Mouse (Mus musculus) bone marrow macrophage, adult 2 months (primary cell): Measurements from ENCODE around the gene Hist4h4. TPM values are rescaled to one million over a fixed set of nuclear protein-coding genes. Genes with fewer than 3 reads are reported as not detected.

Experiments used
- H3K27ac ChIP-seq: 2 replicates; pipeline ENCODE4 v1.5.1; 2012; ENCODE audit warnings: low read depth, low read length; ENCODE audit not compliant: insufficient read depth
- H3K4me1 ChIP-seq: 2 replicates; pipeline ENCODE4 v1.6.1; 2012; ENCODE audit warnings: low read length; ENCODE audit not compliant: control insufficient read depth, insufficient read depth
- H3K4me3 ChIP-seq: 2 replicates; pipeline ENCODE4 v1.5.1; 2012; ENCODE audit warnings: mild to moderate bottlenecking, low read length, moderate library complexity; ENCODE audit not compliant: insufficient read depth
- CTCF ChIP-seq: IDR thresholded peaks from 2 replicates; pipeline ENCODE4 v1.5.1; 2012; ENCODE audit warnings: low read depth, mild to moderate bottlenecking, low read length, moderate library complexity
- POLR2A ChIP-seq: IDR thresholded peaks from 2 replicates; pipeline ENCODE4 v1.6.1; 2012; ENCODE audit warnings: mild to moderate bottlenecking, low read depth, low read length, borderline replicate concordance
- polyA plus RNA-seq: library from polyadenylated mRNA; stranded (reverse); fragments of >200 nt; gene quantifications from 2 replicates; pipeline ENCODE4 v1.2.4, GENCODE M21; 2012; ENCODE audit not compliant: missing spikeins, insufficient read depth, insufficient read length

The Hist4h4 gene
- polyA plus RNA-seq, 1 experiment, result 0.51 TPM

GRCm38 (mm10) chr6:136793831-136794525, 10.2 kb downstream of the Hist4h4 start:
- no peak for TF ChIP-seq POLR2A
- TF ChIP-seq CTCF, result no peak
- Histone ChIP-seq H3K4me3 (peak overlapping the region; percentile 18; the same call in 1 of the 2 replicates), H3K4me1 (peaks cover 6% of the 10 kb centered on the region; the same call in 1 of the 2 replicates), H3K27ac (no peak overlapping the region)

GRCm38 (mm10) chr6:136792884-136793758, 11.1 kb downstream of the Hist4h4 start:
- no peak for TF ChIP-seq CTCF
- no peak for TF ChIP-seq POLR2A
- peaks cover 6% of the 10 kb centered on the region; the same call in 1 of the 2 replicates for H3K4me1 ChIP-seq
- H3K27ac ChIP-seq, result no peak overlapping the region
- H3K4me3 ChIP-seq, result no peak overlapping the region

- Histone ChIP-seq H3K4me3 (no peak overlapping the region), H3K4me1 (peaks cover 6% of the 10 kb centered on the region; the same call in 1 of the 2 replicates), H3K27ac (no peak overlapping the region)
- TF ChIP-seq POLR2A (no peak), CTCF (no peak)
Observed at GRCm38 (mm10) chr6:136789391-136789971, 14.7 kb downstream of the Hist4h4 start.

- no peak for TF ChIP-seq CTCF
- no peak for TF ChIP-seq POLR2A
- no peak overlapping the region for H3K27ac ChIP-seq
- no peaks in the 10 kb centered on the region for H3K4me1 ChIP-seq
- H3K4me3 ChIP-seq, result no peak overlapping the region
Observed at GRCm38 (mm10) chr6:136782761-136783160, 21.5 kb downstream of the Hist4h4 start.

GRCm38 (mm10) chr6:136782146-136782545, 22.1 kb downstream of the Hist4h4 start:
- H3K4me3 ChIP-seq, result no peak overlapping the region
- TF ChIP-seq CTCF (no peak), POLR2A (no peak)
- no peaks in the 10 kb centered on the region for H3K4me1 ChIP-seq
- no peak overlapping the region for H3K27ac ChIP-seq

GRCm38 (mm10) chr6:136781377-136781986, 22.7 kb downstream of the Hist4h4 start, which contains the start of gene Gucy2c:
Gene Gucy2c, minus strand, starts transcription at chr6:136781765.
- H3K4me3 ChIP-seq, result no peak within 1 kb of the TSS
- TF ChIP-seq CTCF, result no peak

GRCm38 (mm10) chr6:136776392-136776791, 27.8 kb downstream of the Hist4h4 start:
- Histone ChIP-seq H3K4me1 (no peaks in the 10 kb centered on the region), H3K27ac (no peak overlapping the region), H3K4me3 (no peak overlapping the region)
- no peak for TF ChIP-seq POLR2A

More at GRCm38 (mm10) chr6:136781377-136781986, 22.7 kb downstream of the Hist4h4 start, which contains the start of gene Gucy2c:
- H3K4me1 ChIP-seq, result no peaks in the 10 kb centered on the region
- H3K27ac ChIP-seq, result no peak within 1 kb of the TSS

GRCm38 (mm10) chr6:136769859-136770258, 34.4 kb downstream of the Hist4h4 start:
- TF ChIP-seq CTCF (no peak), POLR2A (no peak)
- no peaks in the 10 kb centered on the region for H3K4me1 ChIP-seq
- H3K4me3 ChIP-seq, result no peak overlapping the region

GRCm38 (mm10) chr6:136769143-136769542, 35.1 kb downstream of the Hist4h4 start:
- no peak overlapping the region for H3K27ac ChIP-seq
- H3K4me1 ChIP-seq, result no peaks in the 10 kb centered on the region
- no peak overlapping the region for H3K4me3 ChIP-seq
- TF ChIP-seq CTCF, result no peak
- TF ChIP-seq POLR2A, result no peak

More at GRCm38 (mm10) chr6:136769859-136770258, 34.4 kb downstream of the Hist4h4 start:
- no peak overlapping the region for H3K27ac ChIP-seq

GRCm38 (mm10) chr6:136763912-136764311, 40.3 kb downstream of the Hist4h4 start:
- Histone ChIP-seq H3K4me1 (no peaks in the 10 kb centered on the region), H3K27ac (no peak overlapping the region), H3K4me3 (no peak overlapping the region)
- no peak for TF ChIP-seq CTCF

Other genes with a start within 250 kb of the Hist4h4 start
- 28.1 and 31.0 TPM in 2 replicates for gene Plbd1, start 142.5 kb downstream of the Hist4h4 start, polyA plus RNA-seq
- gene Gucy2c, start 22.6 kb downstream of the Hist4h4 start, polyA plus RNA-seq, result not detected in 2 replicates
- 58.1 and 78.1 TPM in 2 replicates for gene H2afj, start 3.8 kb upstream of the Hist4h4 start, polyA plus RNA-seq
- 4.4 and 5.1 TPM in 2 replicates for gene BC049715, start 23.2 kb upstream of the Hist4h4 start, polyA plus RNA-seq
- 69.8 and 76.4 TPM in 2 replicates for gene Wbp11, start 23.8 kb upstream of the Hist4h4 start, polyA plus RNA-seq
- gene Smco3, start 31.0 kb upstream of the Hist4h4 start, polyA plus RNA-seq, result 0.57 and 0.74 TPM in 2 replicates
- not detected in 2 replicates for gene Art4, start 53.3 kb upstream of the Hist4h4 start, polyA plus RNA-seq
- 2.7 and 4.0 TPM in 2 replicates for gene Mgp, start 71.4 kb upstream of the Hist4h4 start, polyA plus RNA-seq
- gene Erp27, start 117.8 kb upstream of the Hist4h4 start, polyA plus RNA-seq, result not detected in 2 replicates
- 1.1 and 2.4 TPM in 2 replicates for gene Pde6h, start 119.4 kb upstream of the Hist4h4 start, polyA plus RNA-seq
- 1,210 and 1,280 TPM in 2 replicates for gene Arhgdib, start 137.5 kb upstream of the Hist4h4 start, polyA plus RNA-seq